Mouse (Mus musculus) cerebellum, postnatal 25 days (tissue): ENCODE measurements around the gene Scube1.

ENCODE experiments used
- DNase-seq, 2 experiments: peaks; one replicate each; pipeline ENCODE4 v3.0.0; 2021; ENCODE audit warnings: mixed read lengths in 2 of 2

The Scube1 gene

DNA sequence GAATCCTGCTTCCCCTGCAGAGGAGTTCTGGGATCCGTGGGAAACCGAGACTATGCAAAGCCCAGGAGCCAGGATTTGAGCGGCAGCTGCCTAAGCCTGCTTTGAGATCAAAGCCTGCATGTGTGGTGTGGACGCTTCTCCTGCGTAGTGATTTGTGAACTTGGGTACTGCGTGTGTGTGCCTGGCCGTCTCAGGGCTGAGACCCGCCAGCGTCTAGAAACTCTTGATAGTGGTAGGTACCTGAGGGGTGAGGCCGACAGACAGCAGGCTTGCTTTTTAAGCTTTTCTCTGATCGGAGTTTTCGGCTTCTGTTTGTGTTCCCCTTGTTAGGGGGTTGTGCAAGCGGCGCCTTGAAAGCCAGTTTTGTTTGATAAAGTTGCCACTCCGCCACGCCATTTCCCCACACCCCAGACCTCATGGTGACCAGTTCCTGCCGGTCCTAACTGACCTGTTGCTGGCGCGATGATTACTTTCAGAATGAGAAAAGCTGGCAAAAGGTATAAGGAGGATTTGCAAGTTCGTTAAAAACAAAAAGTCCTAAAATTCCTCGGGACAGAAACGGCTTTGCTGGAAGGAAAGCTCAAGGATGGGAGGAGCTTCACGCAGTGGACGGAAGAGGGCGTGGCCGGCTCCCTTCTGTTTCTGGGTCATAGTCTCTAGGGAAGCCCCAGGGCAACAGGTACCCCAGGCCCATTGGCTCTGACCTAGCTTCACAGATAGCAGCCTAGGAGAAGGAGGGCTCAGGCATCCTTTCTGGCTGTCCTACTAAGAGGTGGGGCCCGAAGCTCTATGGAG lies 160.8 kb downstream of the Scube1 start:
- no peak for DNase-seq

DNA sequence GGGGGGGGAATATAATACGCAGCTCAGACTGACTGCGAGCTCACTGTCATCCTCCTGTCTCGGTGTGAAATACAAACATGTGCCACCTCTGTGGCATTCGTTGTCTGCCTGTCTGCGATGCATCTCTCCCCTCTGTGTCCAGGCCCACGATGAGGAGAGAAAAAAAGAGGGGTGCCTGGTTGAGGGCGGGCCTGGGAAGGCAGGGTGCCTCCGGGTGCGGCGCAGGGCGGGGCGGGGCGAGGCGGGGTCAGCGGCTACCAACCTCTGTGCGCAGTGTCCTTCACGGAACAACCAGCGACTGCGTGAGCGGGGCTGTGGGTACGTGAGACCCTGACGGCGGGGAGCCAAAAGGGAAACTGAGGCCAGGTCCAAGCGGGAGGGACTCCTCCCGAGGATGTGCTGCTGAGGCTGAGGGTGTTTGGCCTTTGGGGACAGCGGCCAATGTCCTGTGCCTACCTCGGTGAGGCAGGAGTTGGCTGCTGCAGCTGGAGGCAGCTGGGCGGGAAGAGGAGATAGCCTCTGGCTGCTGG lies 161.4 kb downstream of the Scube1 start, which contains the start of the genes Tspo and Mcat:
Gene Tspo, plus strand, starts transcription at position 266 of the 530 bp plus-strand sequence.
Gene Mcat, minus strand, starts transcription at position 461 of the 530 bp plus-strand sequence.
- peak in 1 of 2 experiments; percentile 22 for DNase-seq

DNA sequence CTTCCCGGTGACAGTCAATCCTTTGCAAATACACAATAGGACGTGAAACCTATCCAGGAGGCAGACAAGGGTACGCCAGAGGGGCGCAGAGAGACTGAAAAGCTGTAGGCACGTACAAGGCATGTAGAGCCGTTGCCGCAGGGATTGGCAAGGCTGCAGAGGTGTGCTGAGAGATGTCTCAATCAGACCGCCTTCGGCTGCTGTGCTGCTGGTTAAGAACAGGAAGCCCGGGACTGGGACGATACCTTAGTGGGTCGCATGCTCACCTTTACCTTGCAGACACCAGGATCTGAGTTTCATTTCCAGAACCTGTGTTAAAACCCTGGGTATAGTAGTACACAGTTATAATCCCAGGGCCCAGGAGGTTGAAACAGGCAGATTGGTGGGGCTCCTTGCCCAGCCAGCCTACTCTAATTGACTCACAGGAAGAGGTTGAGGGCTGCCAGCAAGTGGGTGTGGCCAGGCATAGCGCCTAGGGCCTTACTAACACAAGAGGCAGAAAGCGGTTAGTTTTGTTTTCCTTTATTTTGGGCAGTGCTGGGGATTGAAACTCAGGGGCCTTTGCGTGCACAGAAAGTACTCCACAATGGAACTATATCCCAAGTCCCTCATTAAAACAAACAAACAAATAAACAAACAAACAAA lies 162.1 kb downstream of the Scube1 start:
- peak; percentile 41 to 66 for DNase-seq

DNA sequence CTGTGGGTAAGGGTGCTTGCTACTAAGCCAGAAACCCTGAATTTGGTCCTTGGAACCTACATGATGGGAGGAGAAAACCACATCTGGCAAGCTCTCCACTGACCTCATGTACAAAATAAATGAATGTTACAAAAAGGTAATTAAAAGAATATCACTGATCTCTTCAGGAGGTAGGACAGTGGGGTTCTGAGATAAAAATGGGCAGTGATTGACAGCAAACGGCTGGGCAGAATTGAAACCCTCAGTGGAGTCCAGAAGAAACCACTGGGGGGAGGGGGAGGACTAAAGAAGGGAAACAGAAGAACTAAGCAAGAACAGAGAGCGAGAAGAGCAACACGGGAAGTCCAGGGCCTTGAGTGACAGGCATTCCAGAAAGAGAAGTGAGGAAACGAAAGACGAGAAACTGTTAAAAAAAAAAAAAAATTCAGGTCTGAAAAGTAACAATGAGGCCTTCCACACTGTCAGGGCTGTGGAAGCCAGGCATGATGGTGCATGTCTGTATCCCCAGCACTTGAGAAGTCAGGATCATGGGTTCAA lies 163.8 kb downstream of the Scube1 start:
- DNase-seq, result no peak

DNA sequence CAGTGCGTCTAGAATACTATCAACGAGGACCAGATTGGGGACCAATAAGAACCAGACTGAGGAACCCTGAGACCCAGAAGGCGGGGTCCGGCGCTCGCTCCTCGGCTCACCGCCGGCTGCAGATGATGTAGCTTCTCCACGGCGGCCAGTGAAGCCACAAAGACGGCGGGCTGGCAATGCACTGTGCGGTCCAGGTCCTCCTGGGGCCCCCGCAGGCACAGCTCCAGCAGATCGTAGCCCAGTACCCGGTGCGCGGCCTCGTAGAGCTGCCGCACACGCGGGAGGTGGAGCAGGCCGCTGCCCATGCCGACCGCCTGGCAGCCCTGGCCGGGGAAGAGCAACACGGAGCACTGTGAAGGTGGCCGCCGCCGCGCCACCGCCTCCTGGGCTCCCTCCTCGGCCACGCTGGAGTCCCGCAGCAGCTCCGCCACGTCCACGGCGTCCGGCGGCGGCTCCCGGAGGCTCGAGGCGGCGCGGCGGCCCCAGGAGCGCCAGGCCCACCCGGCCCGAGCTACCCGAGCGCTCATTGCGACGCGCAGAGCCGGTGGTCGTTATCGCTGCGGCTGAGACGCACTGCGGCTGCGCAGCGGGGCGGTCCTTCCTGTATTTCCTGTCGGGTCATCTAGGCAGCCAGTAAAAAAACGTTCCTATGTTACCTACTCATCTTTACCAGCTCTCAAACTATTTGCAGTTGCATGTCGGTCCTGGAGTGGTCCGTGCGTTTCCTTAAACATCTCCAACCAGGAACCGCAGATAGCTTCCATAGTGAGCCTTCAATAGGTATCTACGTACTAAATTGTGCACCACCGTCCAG lies 169.5 kb downstream of the Scube1 start:
- peak; percentile 91 to 92 for DNase-seq
